Mouse (Mus musculus) liver, postnatal 0 days (tissue): ENCODE results near the gene Arhgef18. TPM values are rescaled to one million over a fixed set of nuclear protein-coding genes. Genes with fewer than 3 reads are reported as not detected.

ENCODE experiments used
- ATAC-seq: fragments of 200-750 bp; cut with Nextera tagmentation; 2 replicates; pipeline ENCODE4 v1.8.0; 2017; ENCODE audit warnings: mild to moderate bottlenecking, moderate library complexity
- DNase-seq: peaks from one replicate; pipeline ENCODE4 v3.0.0-alpha.2; 2016
- H3K27ac ChIP-seq: fragments of 300-500 bp; sonication (generic); 2 replicates; pipeline ENCODE4 v1.5.1; 2014; ENCODE audit warnings: antibody characterized with exemption, moderate library complexity, mild to moderate bottlenecking, low read depth
- H3K27me3 ChIP-seq: fragments of 300-500 bp; sonication (generic); 2 replicates; pipeline ENCODE4 v1.6.1; 2014; ENCODE audit warnings: low read length, control low read depth, mixed read lengths; ENCODE audit not compliant: insufficient read depth
- H3K36me3 ChIP-seq: fragments of 300-500 bp; sonication (generic); replicated peaks from 2 replicates; pipeline ENCODE4 v1.6.1; 2014; ENCODE audit warnings: mild to moderate bottlenecking, control low read depth, low read length, moderate library complexity, mixed read lengths; ENCODE audit not compliant: insufficient read depth
- H3K4me1 ChIP-seq: fragments of 300-500 bp; sonication (generic); 2 replicates; pipeline ENCODE4 v1.6.1; 2014; ENCODE audit warnings: antibody characterized with exemption, mild to moderate bottlenecking, control low read depth; ENCODE audit not compliant: insufficient read depth
- H3K4me2 ChIP-seq: fragments of 300-500 bp; sonication (generic); 2 replicates; pipeline ENCODE4 v1.6.1; 2014; ENCODE audit warnings: low read depth, mild to moderate bottlenecking, low read length, moderate library complexity, mixed read lengths
- H3K4me3 ChIP-seq: fragments of 300-500 bp; sonication (generic); 2 replicates; pipeline ENCODE4 v1.5.1; 2014; ENCODE audit warnings: low read depth, low read length
- H3K9ac ChIP-seq: fragments of 300-500 bp; sonication (generic); replicated peaks from 2 replicates; pipeline ENCODE4 v1.6.1; 2014; ENCODE audit warnings: mild to moderate bottlenecking, moderate library complexity
- H3K9me3 ChIP-seq: fragments of 300-500 bp; sonication (generic); 2 replicates; pipeline ENCODE4 v1.6.1; 2016; ENCODE audit warnings: mild to moderate bottlenecking, control low read depth, low read length, mixed read lengths
- CTCF ChIP-seq: sonication (generic); IDR thresholded peaks from 2 replicates; pipeline ENCODE4 v1.5.1; 2016; ENCODE audit warnings: antibody characterized with exemption, low read depth
- EP300 ChIP-seq: IDR thresholded peaks from 2 replicates; pipeline ENCODE4 v1.6.1; 2016; ENCODE audit warnings: antibody characterized with exemption, low read depth, mild to moderate bottlenecking
- WGBS: fragments of 180-500 bp; shearing (Covaris S2); extraction: QIAGEN DNeasy Blood & Tissue Kit; methylation state at CpG from one replicate; pipeline ENCODE4 v1.1.7; 2014; ENCODE audit not compliant: insufficient replicate concordance; 5-methylcytosine and 5-hydroxymethylcytosine counted together
- polyA plus RNA-seq: library from polyadenylated mRNA; unstranded; fragments of >200 nt; fragmentation: Nextera tagmentation; extraction: Ambion mirVana; gene quantifications from 2 replicates; pipeline ENCODE4 v1.2.1, GENCODE M21; 2015

The Arhgef18 gene
- polyA plus RNA-seq, 1 experiment from 2014 or later = 1.9 TPM

DNA sequence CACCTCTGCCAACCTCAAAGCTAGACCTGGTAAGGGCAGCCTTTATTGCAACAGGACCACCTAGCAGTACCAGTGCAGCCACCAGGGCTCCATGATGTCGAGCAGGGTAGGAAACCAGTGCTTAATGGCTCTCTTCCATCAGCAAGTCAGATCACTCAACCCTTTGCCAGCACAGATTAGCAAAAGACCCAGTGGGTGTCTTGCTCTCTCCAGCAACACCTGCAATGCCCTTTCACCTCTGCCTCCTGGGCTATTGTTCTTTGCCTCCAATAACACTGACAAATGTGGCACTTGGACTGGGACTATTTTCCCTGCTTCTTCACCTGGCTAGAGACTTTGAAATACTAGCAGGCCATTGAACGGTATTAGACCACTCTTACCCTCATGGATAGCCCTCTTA is 56.4 kb downstream of the Arhgef18 start:
- H3K4me1 ChIP-seq = no peaks in the 10 kb centered on the region
- no peak for TF ChIP-seq CTCF
- TF ChIP-seq EP300 = no peak
- no peak for DNase-seq
- H3K9ac ChIP-seq = no peak overlapping the region
- H3K27ac ChIP-seq = no peak overlapping the region
- H3K4me2 ChIP-seq = no peak overlapping the region
- ATAC-seq = no peak
- no peaks in the 10 kb centered on the region for H3K27me3 ChIP-seq
- H3K36me3 ChIP-seq = peaks cover 74% of the 10 kb centered on the region
- WGBS = 82% methylated on average over 2 of the region's 2 CpGs
- no peak overlapping the region for H3K4me3 ChIP-seq
- H3K9me3 ChIP-seq = no peaks in the 10 kb centered on the region

- no peak for TF ChIP-seq EP300
- peak; percentile 94 for TF ChIP-seq CTCF
- Histone ChIP-seq H3K4me1 (no peaks in the 10 kb centered on the region), H3K36me3 (peaks cover 84% of the 10 kb centered on the region), H3K27ac (no peak overlapping the region), H3K4me3 (no peak overlapping the region), H3K9ac (no peak overlapping the region), H3K9me3 (no peaks in the 10 kb centered on the region), H3K4me2 (no peak overlapping the region), H3K27me3 (no peaks in the 10 kb centered on the region)
- DNase-seq (peak; percentile 69), ATAC-seq (peak; percentile 56)
- WGBS = 46% methylated on average over 5 of the region's 5 CpGs
Measured at GRCm38 (mm10) chr8:3450670-3451069, 57.9 kb downstream of the Arhgef18 start.

GRCm38 (mm10) chr8:3451992-3452391 is 59.2 kb downstream of the Arhgef18 start:
- no peak overlapping the region for H3K27ac ChIP-seq
- TF ChIP-seq EP300 (no peak), CTCF (no peak)
- no peaks in the 10 kb centered on the region for H3K9me3 ChIP-seq
- WGBS = 95% methylated on average over 25 of the region's 25 CpGs
- H3K9ac ChIP-seq = no peak overlapping the region
- no peaks in the 10 kb centered on the region for H3K4me1 ChIP-seq
- ATAC-seq (no peak), DNase-seq (no peak)
- H3K27me3 ChIP-seq = no peaks in the 10 kb centered on the region
- peaks cover 88% of the 10 kb centered on the region for H3K36me3 ChIP-seq
- H3K4me3 ChIP-seq = no peak overlapping the region
- no peak overlapping the region for H3K4me2 ChIP-seq

DNA sequence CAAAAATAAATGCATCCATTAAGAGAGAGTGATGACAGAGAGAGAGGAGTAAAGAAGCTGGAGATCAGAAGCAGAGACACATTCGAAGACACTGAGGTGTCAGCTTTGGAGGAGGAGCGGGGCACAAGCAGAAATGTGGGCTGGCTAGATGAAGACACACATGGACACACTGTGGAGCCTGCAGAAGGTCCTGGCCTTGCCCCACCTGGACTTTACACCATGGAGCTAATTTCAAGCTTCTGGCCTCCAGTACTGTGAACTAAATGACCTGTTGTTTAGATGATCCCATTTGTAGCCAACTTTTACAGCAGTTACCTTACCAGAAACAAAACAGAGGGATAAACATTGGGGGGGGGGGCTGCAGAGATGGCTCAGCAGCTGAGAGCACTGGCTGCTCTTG is 70.4 kb downstream of the Arhgef18 start:
- TF ChIP-seq EP300 (no peak), CTCF (no peak)
- Histone ChIP-seq H3K4me3 (no peak overlapping the region), H3K4me1 (peaks cover 3% of the 10 kb centered on the region; the same call in 1 of the 2 replicates), H3K36me3 (peaks cover 15% of the 10 kb centered on the region; the same call in 1 of the 2 replicates), H3K4me2 (no peak overlapping the region), H3K9ac (no peak overlapping the region), H3K27me3 (no peaks in the 10 kb centered on the region), H3K27ac (peak overlapping the region; percentile 39; the same call in 1 of the 2 replicates), H3K9me3 (no peaks in the 10 kb centered on the region)
- DNase-seq (no peak), ATAC-seq (peak; percentile 31)
- 70% methylated on average over 2 of the region's 2 CpGs for WGBS

GRCm38 (mm10) chr8:3464309-3464708 is 71.5 kb downstream of the Arhgef18 start:
- no peak overlapping the region for H3K4me2 ChIP-seq
- DNase-seq = peak; percentile 67
- H3K4me3 ChIP-seq = no peak overlapping the region
- H3K4me1 ChIP-seq = peaks cover 6% of the 10 kb centered on the region; the same call in 1 of the 2 replicates
- H3K9ac ChIP-seq = no peak overlapping the region
- TF ChIP-seq EP300 = no peak
- peak; percentile 78 for TF ChIP-seq CTCF
- peaks cover 6% of the 10 kb centered on the region; the same call in 1 of the 2 replicates for H3K36me3 ChIP-seq
- 64% methylated on average over 5 of the region's 5 CpGs for WGBS
- peak; percentile 29; the same call in 1 of the 2 replicates for ATAC-seq
- H3K9me3 ChIP-seq = no peaks in the 10 kb centered on the region
- no peaks in the 10 kb centered on the region for H3K27me3 ChIP-seq
- H3K27ac ChIP-seq = peak overlapping the region; percentile 39; the same call in 1 of the 2 replicates

- 4% methylated on average over 32 of the region's 32 CpGs for WGBS
- Histone ChIP-seq H3K27me3 (no peaks in the 10 kb centered on the region), H3K9me3 (no peaks in the 10 kb centered on the region), H3K4me3 (peak within 1 kb of the TSS; percentile 53), H3K4me1 (peaks cover 6% of the 10 kb centered on the region; the same call in 1 of the 2 replicates), H3K9ac (peak within 1 kb of the TSS; percentile 71), H3K4me2 (peak within 1 kb of the TSS; percentile 78), H3K27ac (peak within 1 kb of the TSS; percentile 88), H3K36me3 (no peaks in the 10 kb centered on the region)
- ATAC-seq (peak; percentile 94), DNase-seq (peak; percentile 98)
- TF ChIP-seq CTCF (no peak), EP300 (peak; percentile 66)
Measured at GRCm38 (mm10) chr8:3467006-3467885, 74.4 kb downstream of the Arhgef18 start, which contains the start of gene Pex11g. Gene Pex11g, minus strand, starts transcription at chr8:3467680.
